Mouse (Mus musculus): ENCODE data around the gene BC051019.

The BC051019 gene

GRCm38 (mm10) chr7:109723697-109724096 lies at the start of gene BC051019:
Gene BC051019 (minus strand): TSS chr7:109723850.
- DNase-seq (ENCODE audit: low spot score), result no peak

- DNase-seq (ENCODE audit: low spot score), result no peak
Observed at GRCm38 (mm10) chr7:109772251-109772650, 48.6 kb upstream of the BC051019 start.

GRCm38 (mm10) chr7:109768699-109769383 lies 45.2 kb upstream of the BC051019 start:
- DNase-seq (ENCODE audit: low spot score), result no peak

- no peak for DNase-seq (ENCODE audit: low spot score)
Observed at GRCm38 (mm10) chr7:109767575-109768350, 44.1 kb upstream of the BC051019 start.

GRCm38 (mm10) chr7:109764009-109764408 lies 40.4 kb upstream of the BC051019 start:
- DNase-seq (ENCODE audit: low spot score), result no peak

GRCm38 (mm10) chr7:109756291-109756690 lies 32.6 kb upstream of the BC051019 start:
- no peak for DNase-seq (ENCODE audit: low spot score)

GRCm38 (mm10) chr7:109754034-109754433 lies 30.4 kb upstream of the BC051019 start:
- DNase-seq (ENCODE audit: low spot score), result no peak

GRCm38 (mm10) chr7:109752008-109752925 lies 28.6 kb upstream of the BC051019 start, which contains the start of gene Tmem9b:
Gene Tmem9b (minus strand): TSS chr7:109752875.
- DNase-seq (ENCODE audit: low spot score), result peak; percentile 78

- DNase-seq (ENCODE audit: low spot score), result no peak
Observed at GRCm38 (mm10) chr7:109751427-109752007, 27.9 kb upstream of the BC051019 start.

GRCm38 (mm10) chr7:109747747-109748146 lies 24.1 kb upstream of the BC051019 start:
- DNase-seq (ENCODE audit: low spot score), result no peak

GRCm38 (mm10) chr7:109741703-109742102 lies 18.1 kb upstream of the BC051019 start:
- no peak for DNase-seq (ENCODE audit: low spot score)

GRCm38 (mm10) chr7:109741060-109741459 lies 17.4 kb upstream of the BC051019 start:
- DNase-seq (ENCODE audit: low spot score), result no peak

- no peak for DNase-seq (ENCODE audit: low spot score)
Observed at GRCm38 (mm10) chr7:109739822-109740370, 16.2 kb upstream of the BC051019 start.

GRCm38 (mm10) chr7:109734806-109735205 lies 11.2 kb upstream of the BC051019 start:
- no peak for DNase-seq (ENCODE audit: low spot score)

GRCm38 (mm10) chr7:109731626-109732025 lies 8.0 kb upstream of the BC051019 start, which contains the start of gene Ascl3:
Gene Ascl3 (minus strand): TSS chr7:109731726.
- no peak for DNase-seq (ENCODE audit: low spot score)

- no peak for DNase-seq (ENCODE audit: low spot score)
Observed at GRCm38 (mm10) chr7:109723114-109723513, 536 bp downstream of the BC051019 start.

- no peak for DNase-seq (ENCODE audit: low spot score)
Observed at GRCm38 (mm10) chr7:109722618-109723017, 1.0 kb downstream of the BC051019 start.

- peak; percentile 22 for DNase-seq (ENCODE audit: low spot score)
Observed at GRCm38 (mm10) chr7:109719286-109719685, 4.4 kb downstream of the BC051019 start.

GRCm38 (mm10) chr7:109713434-109713982 lies 10.1 kb downstream of the BC051019 start:
- no peak for DNase-seq (ENCODE audit: low spot score)

- no peak for DNase-seq (ENCODE audit: low spot score)
Observed at GRCm38 (mm10) chr7:109712198-109712597, 11.5 kb downstream of the BC051019 start.

GRCm38 (mm10) chr7:109710069-109710468 lies 13.6 kb downstream of the BC051019 start:
- DNase-seq (ENCODE audit: low spot score), result no peak

Measured in urinary bladder, postnatal 25 days (tissue).